Mouse (Mus musculus) midbrain, embryonic 13.5 days (tissue): ENCODE measurements around the gene Pam16. TPM values are rescaled to one million over a fixed set of nuclear protein-coding genes. Genes with fewer than 3 reads are reported as not detected.

Source experiments
- ATAC-seq: fragments of 200-750 bp; cut with Nextera tagmentation; 2 replicates; pipeline ENCODE4 v1.8.0; 2017; ENCODE audit warnings: mild to moderate bottlenecking, moderate TSS enrichment, moderate library complexity
- H3K27ac ChIP-seq: fragments of 300-500 bp; sonication (generic); 2 replicates; pipeline ENCODE4 v1.5.1; 2015; ENCODE audit warnings: inconsistent platforms, mild to moderate bottlenecking, moderate library complexity
- H3K27me3 ChIP-seq: fragments of 300-500 bp; sonication (generic); 2 replicates; pipeline ENCODE4 v1.6.1; 2015; ENCODE audit warnings: mild to moderate bottlenecking, inconsistent platforms
- H3K36me3 ChIP-seq: fragments of 300-500 bp; sonication (generic); 2 replicates; pipeline ENCODE4 v1.6.1; 2015; ENCODE audit warnings: mild to moderate bottlenecking, inconsistent platforms
- H3K4me1 ChIP-seq: fragments of 300-500 bp; sonication (generic); replicated peaks from 2 replicates; pipeline ENCODE4 v1.6.1; 2015; ENCODE audit warnings: inconsistent platforms
- H3K4me2 ChIP-seq: fragments of 300-500 bp; sonication (generic); replicated peaks from 2 replicates; pipeline ENCODE4 v1.6.1; 2015; ENCODE audit warnings: moderate library complexity, mild to moderate bottlenecking, inconsistent platforms
- H3K4me3 ChIP-seq: fragments of 300-500 bp; sonication (generic); replicated peaks from 2 replicates; pipeline ENCODE4 v1.5.1; 2015; ENCODE audit warnings: mild to moderate bottlenecking, inconsistent platforms
- H3K9ac ChIP-seq: fragments of 300-500 bp; sonication (generic); replicated peaks from 2 replicates; pipeline ENCODE4 v1.6.1; 2015; ENCODE audit warnings: mild to moderate bottlenecking, inconsistent platforms
- H3K9me3 ChIP-seq: fragments of 300-500 bp; sonication (generic); 2 replicates; pipeline ENCODE4 v1.6.1; 2016; ENCODE audit warnings: mild to moderate bottlenecking, inconsistent platforms
- WGBS: fragments of 180-500 bp; shearing (Covaris S2); methylation state at CpG from one replicate; pipeline ENCODE4 v1.1.7; 2015; 5-methylcytosine and 5-hydroxymethylcytosine counted together
- polyA plus RNA-seq: library from polyadenylated mRNA; unstranded; fragments of >200 nt; fragmentation: Nextera tagmentation; extraction: Ambion mirVana; gene quantifications from 2 replicates; pipeline ENCODE4 v1.2.1, GENCODE M21; 2015

Pam16 gene
- polyA plus RNA-seq, 1 experiment from 2014 or later: 155 TPM

DNA sequence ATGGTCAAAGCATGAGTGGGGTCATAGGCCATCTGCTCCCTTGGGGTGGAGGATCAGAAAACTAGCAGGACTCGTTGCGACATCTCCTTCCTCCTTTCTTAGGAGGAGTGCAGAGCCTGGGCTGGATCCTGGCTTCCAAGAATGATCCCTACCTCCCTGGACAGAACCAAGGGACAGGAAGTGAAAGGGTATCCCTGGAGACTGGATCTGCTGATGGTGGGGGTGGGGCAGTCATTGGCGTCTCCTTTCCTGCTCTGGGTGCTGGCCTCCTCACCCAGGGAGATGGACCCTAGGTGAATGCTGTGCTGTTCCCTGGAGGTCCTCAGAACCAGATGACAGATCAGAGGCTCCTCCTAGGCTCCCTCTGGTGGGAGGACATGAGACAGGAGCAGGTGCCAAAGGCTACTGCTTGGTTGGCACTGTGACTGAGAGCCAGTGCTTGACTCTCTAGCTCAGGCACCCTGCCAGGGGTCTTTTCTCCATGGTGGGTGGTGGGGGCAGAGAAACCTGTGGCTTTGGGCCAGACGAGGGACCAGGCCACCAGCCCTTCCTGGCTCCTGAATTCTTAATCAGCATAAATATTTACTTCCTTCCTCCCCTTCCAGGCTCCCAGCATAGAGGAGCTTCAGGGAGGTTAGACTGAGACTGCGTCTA lies 18.2 kb downstream of the Pam16 start:
- 0 out of 2 replicates have a peak, but pooled peaks have one; percentile 8 for ATAC-seq

DNA sequence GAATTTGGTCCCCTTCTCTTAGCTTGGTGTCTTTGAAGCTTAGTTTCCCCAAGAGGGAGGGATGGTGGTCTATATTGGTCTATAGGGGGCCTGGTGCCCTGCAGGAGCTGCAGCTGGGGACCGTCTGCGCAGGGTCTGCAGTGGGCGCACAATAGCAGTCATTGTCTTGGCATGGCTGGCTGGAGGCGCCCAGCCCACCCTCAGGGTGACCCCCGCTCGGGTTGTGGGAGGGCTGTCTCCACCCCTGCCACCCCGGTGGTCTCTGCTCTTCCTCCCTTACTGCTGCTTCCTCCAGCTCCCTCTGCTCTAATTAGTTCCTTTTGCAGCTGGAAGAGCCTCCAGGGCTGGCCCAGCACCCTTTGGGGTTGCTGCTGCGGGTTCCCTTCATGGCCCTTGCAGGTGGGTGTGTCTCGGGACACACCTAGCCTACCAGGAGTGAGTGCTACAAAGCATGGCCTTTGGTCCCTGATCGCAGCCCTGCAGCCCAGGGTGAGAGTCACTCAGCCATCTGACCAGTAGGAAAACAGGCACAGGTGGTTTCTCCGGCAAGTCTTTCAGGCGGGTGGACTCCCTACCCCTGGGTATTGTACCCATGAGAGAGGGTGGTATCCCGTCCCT lies 19.2 kb downstream of the Pam16 start:
- H3K4me3 ChIP-seq: no peak overlapping the region
- H3K4me1 ChIP-seq: peaks cover 70% of the 10 kb centered on the region
- no peak for ATAC-seq
- H3K9ac ChIP-seq: no peak overlapping the region
- no peak overlapping the region for H3K27ac ChIP-seq
- H3K9me3 ChIP-seq: no peaks in the 10 kb centered on the region
- peaks cover 17% of the 10 kb centered on the region; the same call in 1 of the 2 replicates for H3K36me3 ChIP-seq
- WGBS: 41% methylated on average over 13 of the region's 13 CpGs
- no peaks in the 10 kb centered on the region for H3K27me3 ChIP-seq
- no peak overlapping the region for H3K4me2 ChIP-seq

More for the DNA sequence above, 18.2 kb downstream of the Pam16 start:
- Histone ChIP-seq H3K27me3 (no peaks in the 10 kb centered on the region), H3K4me1 (peaks cover 61% of the 10 kb centered on the region), H3K9ac (no peak overlapping the region), H3K9me3 (no peaks in the 10 kb centered on the region), H3K4me2 (no peak overlapping the region), H3K27ac (peak overlapping the region; percentile 41; the same call in 1 of the 2 replicates), H3K4me3 (no peak overlapping the region), H3K36me3 (peaks cover 25% of the 10 kb centered on the region)
- 45% methylated on average over 5 of the region's 5 CpGs for WGBS

GRCm38 (mm10) chr16:4604293-4604837 lies 20.4 kb downstream of the Pam16 start:
- H3K27me3 ChIP-seq: no peaks in the 10 kb centered on the region
- 79% methylated on average over 11 of the region's 11 CpGs for WGBS
- no peak overlapping the region for H3K4me2 ChIP-seq
- peaks cover 7% of the 10 kb centered on the region; the same call in 1 of the 2 replicates for H3K36me3 ChIP-seq
- no peaks in the 10 kb centered on the region for H3K9me3 ChIP-seq
- no peak overlapping the region for H3K27ac ChIP-seq
- peaks cover 81% of the 10 kb centered on the region for H3K4me1 ChIP-seq
- no peak overlapping the region for H3K4me3 ChIP-seq
- H3K9ac ChIP-seq: no peak overlapping the region
- no peak for ATAC-seq

DNA sequence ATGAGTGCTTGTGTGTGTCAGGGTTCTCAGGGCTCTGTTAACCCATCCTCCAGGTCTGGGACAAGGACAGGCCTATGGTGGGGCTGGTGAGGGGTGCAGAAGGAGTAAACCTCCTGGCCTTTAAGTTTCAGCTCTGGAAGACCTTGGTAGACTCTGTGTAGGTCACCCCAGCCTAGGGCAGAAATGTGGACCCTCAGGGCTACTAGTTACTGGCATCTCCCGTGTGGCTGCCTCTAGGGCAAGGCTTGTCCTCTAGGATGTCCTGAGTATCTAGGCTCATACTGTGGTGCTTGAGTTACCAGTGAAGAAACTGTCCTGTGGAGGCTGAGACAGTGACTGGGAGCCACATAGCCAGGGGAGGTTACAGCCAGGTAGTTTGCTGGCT lies 21.3 kb downstream of the Pam16 start:
- no peaks in the 10 kb centered on the region for H3K27me3 ChIP-seq
- peak overlapping the region; percentile 50 for H3K9ac ChIP-seq
- no peaks in the 10 kb centered on the region for H3K9me3 ChIP-seq
- H3K4me2 ChIP-seq: no peak overlapping the region
- peak overlapping the region; percentile 16; the same call in 1 of the 2 replicates for H3K27ac ChIP-seq
- no peak overlapping the region for H3K4me3 ChIP-seq
- ATAC-seq: no peak
- 69% methylated on average over 1 of the region's 1 CpGs for WGBS
- H3K4me1 ChIP-seq: peaks cover 90% of the 10 kb centered on the region
- peaks cover under 1% of the 10 kb centered on the region; the same call in 1 of the 2 replicates for H3K36me3 ChIP-seq

GRCm38 (mm10) chr16:4602766-4603452 lies 21.9 kb downstream of the Pam16 start:
- H3K27me3 ChIP-seq: no peaks in the 10 kb centered on the region
- ATAC-seq: no peak
- H3K36me3 ChIP-seq: no peaks in the 10 kb centered on the region
- no peak overlapping the region for H3K4me3 ChIP-seq
- H3K4me1 ChIP-seq: peaks cover 96% of the 10 kb centered on the region
- H3K9ac ChIP-seq: peak overlapping the region; percentile 50
- no peaks in the 10 kb centered on the region for H3K9me3 ChIP-seq
- WGBS: 40% methylated on average over 7 of the region's 7 CpGs
- peak overlapping the region; percentile 16; the same call in 1 of the 2 replicates for H3K27ac ChIP-seq
- H3K4me2 ChIP-seq: no peak overlapping the region

GRCm38 (mm10) chr16:4602189-4602588 lies 22.6 kb downstream of the Pam16 start:
- peak overlapping the region; percentile 9 for H3K27ac ChIP-seq
- H3K4me1 ChIP-seq: peaks cover 97% of the 10 kb centered on the region
- no peaks in the 10 kb centered on the region for H3K9me3 ChIP-seq
- H3K36me3 ChIP-seq: no peaks in the 10 kb centered on the region
- no peak overlapping the region for H3K4me2 ChIP-seq
- H3K4me3 ChIP-seq: no peak overlapping the region
- 23% methylated on average over 3 of the region's 3 CpGs for WGBS
- no peaks in the 10 kb centered on the region for H3K27me3 ChIP-seq
- no peak for ATAC-seq
- H3K9ac ChIP-seq: peak overlapping the region; percentile 1; the same call in 1 of the 2 replicates

- Histone ChIP-seq H3K9ac (no peak overlapping the region), H3K4me3 (no peak overlapping the region), H3K36me3 (no peaks in the 10 kb centered on the region), H3K4me1 (peaks cover 97% of the 10 kb centered on the region), H3K27ac (no peak overlapping the region), H3K4me2 (no peak overlapping the region), H3K9me3 (no peaks in the 10 kb centered on the region), H3K27me3 (no peaks in the 10 kb centered on the region)
- ATAC-seq: no peak
- WGBS: 84% methylated on average over 9 of the region's 9 CpGs
Measured at GRCm38 (mm10) chr16:4600701-4601310, 24.0 kb downstream of the Pam16 start.

- H3K4me1 ChIP-seq: peaks cover 94% of the 10 kb centered on the region
- H3K4me3 ChIP-seq: no peak overlapping the region
- H3K9me3 ChIP-seq: no peaks in the 10 kb centered on the region
- H3K4me2 ChIP-seq: no peak overlapping the region
- no peaks in the 10 kb centered on the region for H3K27me3 ChIP-seq
- no peak overlapping the region for H3K9ac ChIP-seq
- H3K36me3 ChIP-seq: no peaks in the 10 kb centered on the region
- H3K27ac ChIP-seq: peak overlapping the region; percentile 69; the same call in 1 of the 2 replicates
- no peak for ATAC-seq
- WGBS: 94% methylated on average over 3 of the region's 3 CpGs
Measured at GRCm38 (mm10) chr16:4599616-4600015, 25.2 kb downstream of the Pam16 start.

GRCm38 (mm10) chr16:4598891-4599543 lies 25.8 kb downstream of the Pam16 start:
- H3K9ac ChIP-seq: peak overlapping the region; percentile 45
- H3K27me3 ChIP-seq: no peaks in the 10 kb centered on the region
- peak overlapping the region; percentile 33 for H3K4me2 ChIP-seq
- H3K4me3 ChIP-seq: no peak overlapping the region; the same call in 1 of the 2 replicates
- peaks cover 88% of the 10 kb centered on the region for H3K4me1 ChIP-seq
- no peaks in the 10 kb centered on the region for H3K9me3 ChIP-seq
- 26% methylated on average over 6 of the region's 6 CpGs for WGBS
- H3K36me3 ChIP-seq: no peaks in the 10 kb centered on the region
- ATAC-seq: no peak
- H3K27ac ChIP-seq: peak overlapping the region; percentile 69

DNA sequence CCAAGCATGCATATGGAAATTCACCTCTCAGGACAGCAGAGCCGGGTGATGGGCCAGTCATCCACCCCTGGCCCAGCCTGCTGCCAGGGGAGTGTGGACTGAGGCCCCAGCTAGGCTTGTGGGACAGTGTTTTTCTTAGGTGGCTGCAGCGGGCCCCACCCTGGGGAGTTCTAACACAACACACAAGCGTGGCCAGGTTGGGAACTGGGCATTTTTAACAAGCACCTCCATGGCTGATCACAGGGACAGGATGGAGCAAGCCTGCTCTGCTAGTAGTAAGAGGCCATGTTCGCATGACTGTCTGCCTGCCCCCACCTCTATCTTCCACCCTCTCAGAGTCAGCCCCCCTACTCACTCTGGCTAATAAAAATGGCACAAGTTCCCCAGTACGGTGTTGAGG lies 26.7 kb downstream of the Pam16 start:
- Histone ChIP-seq H3K9me3 (no peaks in the 10 kb centered on the region), H3K27ac (peak overlapping the region; percentile 69), H3K9ac (peak overlapping the region; percentile 45; the same call in 1 of the 2 replicates), H3K4me3 (no peak overlapping the region), H3K27me3 (no peaks in the 10 kb centered on the region), H3K4me1 (peaks cover 88% of the 10 kb centered on the region), H3K4me2 (peak overlapping the region; percentile 94), H3K36me3 (no peaks in the 10 kb centered on the region)
- no peak for ATAC-seq
- WGBS: 71% methylated on average over 5 of the region's 5 CpGs

DNA sequence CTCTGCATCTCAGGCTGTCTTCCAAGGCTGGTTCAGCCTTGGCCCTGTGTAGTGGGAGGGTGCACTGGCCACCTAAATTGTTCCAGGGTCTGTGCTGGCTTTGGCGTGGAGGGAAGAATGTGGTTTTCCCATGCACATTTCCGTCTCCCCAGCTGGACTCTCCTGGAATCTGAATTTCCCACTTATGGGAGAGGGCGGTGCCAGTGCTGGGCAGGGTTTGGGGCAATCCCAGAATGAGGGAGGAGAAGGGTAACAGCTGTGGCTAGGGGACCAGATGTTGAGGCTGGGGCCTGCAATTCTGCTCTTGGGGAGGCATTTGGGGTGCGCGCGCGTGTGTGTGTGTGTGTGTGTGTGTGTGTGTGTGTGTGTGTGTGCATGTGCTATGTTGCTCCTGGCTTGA lies 27.5 kb downstream of the Pam16 start:
- H3K9ac ChIP-seq: peak overlapping the region; percentile 45; the same call in 1 of the 2 replicates
- H3K4me1 ChIP-seq: peaks cover 88% of the 10 kb centered on the region
- WGBS: 57% methylated on average over 7 of the region's 7 CpGs
- H3K36me3 ChIP-seq: no peaks in the 10 kb centered on the region
- H3K9me3 ChIP-seq: no peaks in the 10 kb centered on the region
- H3K27ac ChIP-seq: peak overlapping the region; percentile 69
- H3K27me3 ChIP-seq: no peaks in the 10 kb centered on the region
- H3K4me2 ChIP-seq: peak overlapping the region; percentile 94
- ATAC-seq: no peak
- H3K4me3 ChIP-seq: peak overlapping the region; percentile 83
